Mouse (Mus musculus) WW6 (cell line): ENCODE data around the gene Adgrg5.
A peak's percentile ranks its signal among the peaks of the same experiment; 100 is the strongest.

Source experiments
- DNase-seq: peaks from one replicate; pipeline ENCODE4 v3.0.0-alpha.2; 2013; ENCODE audit warnings: low read depth, low spot score

Adgrg5 gene

DNA sequence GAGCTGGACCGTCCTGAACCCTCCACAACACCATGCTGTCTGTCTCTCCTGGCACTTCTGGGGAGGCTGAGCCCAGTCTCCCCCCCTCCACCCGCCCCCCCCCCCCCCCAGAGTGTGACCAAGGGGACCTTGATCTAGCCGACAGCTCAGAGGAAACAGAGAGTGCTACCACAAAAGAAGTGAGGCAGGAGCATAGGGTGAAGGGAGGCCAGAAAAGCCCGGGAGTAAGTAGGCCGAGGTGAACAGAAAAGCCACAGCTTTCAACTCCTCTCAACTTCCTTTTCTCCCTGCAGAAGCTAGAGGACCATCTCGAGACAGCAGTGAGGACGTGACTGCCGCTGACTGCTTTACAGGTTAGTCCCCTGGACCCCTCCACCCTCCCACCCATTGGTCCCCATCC is at the start of gene Adgrg5:
Gene Adgrg5, plus strand, starts transcription at position 290 of the 400 bp plus-strand sequence.
- no peak for DNase-seq

DNA sequence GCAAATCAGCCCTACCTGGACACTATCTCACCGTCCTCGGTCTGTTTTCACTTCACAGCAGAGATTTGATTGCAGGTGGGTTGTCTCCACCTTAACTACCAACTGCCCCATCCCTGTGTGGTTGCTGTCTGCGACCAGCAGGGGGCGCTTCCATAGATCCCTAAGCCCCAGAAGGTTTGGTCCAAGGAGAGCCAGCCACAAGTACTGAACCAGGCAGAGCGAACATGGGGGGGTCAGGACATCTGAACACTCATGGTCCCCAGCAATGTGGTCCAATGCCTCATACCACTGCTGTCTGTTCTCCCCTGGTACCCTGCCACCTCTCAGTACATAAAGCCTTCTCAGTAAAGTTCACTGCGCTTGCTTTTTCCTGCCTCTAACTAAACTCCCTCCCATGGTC is 49.1 kb upstream of the Adgrg5 start:
- DNase-seq, result no peak

DNA sequence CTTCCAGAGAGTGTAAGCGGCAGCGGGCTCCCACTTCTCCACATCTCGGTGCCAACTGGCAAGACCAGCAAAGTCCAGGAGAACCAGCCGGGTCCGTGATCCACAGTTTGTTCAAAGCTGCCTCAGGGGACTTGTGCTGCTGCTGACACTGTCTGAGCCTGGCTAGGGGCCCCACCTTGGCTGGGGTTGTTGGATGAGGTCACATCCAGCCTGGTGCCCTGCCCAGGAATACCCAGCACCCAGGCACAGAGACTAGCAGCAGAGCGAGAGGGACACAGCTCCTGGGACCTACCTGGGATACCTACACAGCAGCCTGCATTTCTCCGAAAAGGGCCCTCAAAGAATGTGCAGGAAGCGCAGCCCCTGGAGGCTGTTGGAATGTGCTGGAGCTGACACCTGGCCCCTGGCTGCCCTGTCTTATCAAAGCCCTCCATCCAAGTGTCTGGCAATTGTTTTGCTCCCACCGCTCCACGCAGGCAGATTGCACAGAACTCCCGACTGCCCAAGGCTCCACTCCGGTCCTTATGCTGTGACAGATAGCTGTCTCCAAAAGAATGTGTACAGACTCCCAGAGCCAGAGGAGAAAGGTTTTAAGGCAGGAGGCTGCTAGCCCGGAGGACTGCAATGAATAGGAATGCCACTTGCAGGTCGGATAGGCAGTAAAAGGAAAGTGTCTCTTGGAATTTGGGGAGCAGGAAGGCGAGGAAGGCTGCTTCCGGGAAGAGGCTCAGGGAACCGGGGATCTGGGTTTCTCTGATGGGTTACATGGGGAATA is 48.2 kb upstream of the Adgrg5 start:
- no peak for DNase-seq

DNA sequence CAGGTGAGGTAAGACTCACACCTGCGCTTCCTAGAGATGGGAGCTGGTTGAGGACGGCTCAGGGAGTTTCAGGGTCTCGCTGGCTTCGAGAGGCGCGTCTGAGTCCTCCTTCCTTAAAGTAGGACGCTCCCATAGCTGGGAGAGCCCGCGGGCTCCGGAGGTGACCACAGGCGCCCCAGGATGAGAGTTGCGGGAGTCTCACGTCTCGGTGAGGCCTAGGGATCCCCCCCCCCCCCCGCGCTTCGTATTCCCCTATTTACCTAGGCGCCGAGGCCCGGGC is 47.7 kb upstream of the Adgrg5 start:
- no peak for DNase-seq

DNA sequence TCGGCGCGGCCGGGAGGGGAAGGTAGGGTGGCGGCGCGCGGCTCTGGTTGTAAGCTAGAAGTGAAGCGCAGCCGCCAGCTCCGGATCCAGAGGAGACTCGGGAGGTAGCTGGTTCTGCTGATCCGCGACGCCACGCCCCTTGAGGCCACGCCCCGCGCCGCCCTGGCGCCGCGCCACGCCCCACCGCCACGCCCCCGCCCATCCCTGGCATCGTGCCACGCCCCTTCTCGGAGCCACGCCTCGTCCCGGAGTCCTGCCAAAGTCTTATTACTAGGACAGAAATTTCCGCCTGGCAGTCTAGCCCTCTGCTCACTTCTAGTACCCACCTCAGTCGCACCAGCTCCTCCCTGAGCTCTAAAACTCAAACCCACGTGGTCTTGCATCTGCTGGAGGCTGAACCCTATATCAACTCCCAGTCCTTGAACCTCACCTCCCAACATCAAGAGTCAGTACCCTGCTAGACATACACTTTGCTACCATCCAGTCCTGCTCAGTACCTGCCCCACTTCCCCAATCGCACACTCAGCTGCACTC is 47.2 kb upstream of the Adgrg5 start, which contains the start of gene Dok4:
Gene Dok4, minus strand, starts transcription at position 134 of the 534 bp plus-strand sequence.
- no peak for DNase-seq

DNA sequence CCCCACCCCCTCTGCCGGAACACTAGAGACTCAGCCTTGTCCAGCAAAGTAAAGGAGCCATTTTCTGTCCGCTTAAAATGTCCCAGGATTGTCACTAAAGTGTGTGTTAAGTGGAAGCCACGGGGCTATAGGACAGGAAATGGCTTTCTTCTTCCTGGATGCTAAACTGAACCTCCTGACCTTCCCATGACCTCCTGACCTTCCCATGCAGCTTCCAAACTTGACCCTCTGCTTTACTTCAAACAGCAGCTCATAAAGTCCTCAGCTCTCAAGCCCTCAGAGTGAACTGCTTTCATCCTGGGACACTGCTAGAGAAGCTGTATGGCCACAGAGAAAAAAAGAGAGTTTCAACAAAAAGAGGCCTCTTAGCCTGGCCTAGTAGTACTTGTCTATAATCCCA is 46.7 kb upstream of the Adgrg5 start:
- DNase-seq, result no peak

DNA sequence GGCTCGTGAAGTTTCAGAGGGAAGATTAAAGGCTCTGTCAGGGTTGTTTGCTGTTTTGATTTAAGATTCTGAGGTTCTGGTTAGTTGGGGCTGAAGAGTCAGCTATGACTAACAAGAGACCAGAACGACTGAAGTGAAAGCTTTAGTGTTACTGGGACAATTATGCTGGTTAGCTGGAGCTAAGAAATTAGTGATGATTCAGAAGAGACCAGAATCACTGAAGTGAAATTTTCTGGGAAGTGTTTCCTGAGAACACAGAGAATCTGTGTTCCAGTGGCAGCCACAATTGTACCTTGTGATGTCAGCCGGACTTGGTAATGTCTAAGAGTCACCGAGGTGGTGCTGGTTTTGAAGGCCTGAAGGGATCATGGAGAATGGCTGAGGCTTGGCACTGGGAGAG is 42.8 kb upstream of the Adgrg5 start:
- no peak for DNase-seq

DNA sequence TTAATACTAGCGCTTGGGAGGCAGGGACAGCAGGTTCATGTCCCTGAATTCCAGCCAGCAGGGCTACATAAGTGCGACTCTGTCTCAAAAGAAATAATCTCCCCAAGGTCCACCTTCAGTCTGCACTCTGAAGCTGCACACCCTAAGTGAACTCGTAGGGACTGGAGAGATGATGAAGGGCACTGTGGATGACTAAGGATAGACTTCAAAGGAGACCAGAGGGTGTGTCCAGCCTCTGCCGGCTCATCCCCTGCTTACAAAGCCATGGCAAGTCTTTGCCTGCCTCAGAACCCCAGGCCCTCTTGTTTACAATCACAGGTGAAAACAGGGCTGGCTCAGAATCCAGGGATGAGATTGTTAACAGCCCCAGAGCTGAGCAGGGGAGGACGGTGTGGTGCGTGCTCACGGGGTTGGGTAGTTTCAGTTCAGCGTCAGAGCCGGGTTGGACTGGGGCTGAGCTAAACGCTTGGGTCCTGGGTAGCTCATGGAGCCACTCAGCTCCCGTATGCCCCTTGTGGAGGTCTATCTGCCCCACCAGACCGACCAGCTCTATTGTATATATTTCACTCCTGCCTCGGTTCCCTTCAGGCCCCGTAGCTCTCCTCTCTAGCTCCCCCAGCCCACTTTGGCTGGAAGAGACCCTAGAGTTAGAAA is 35.0 kb upstream of the Adgrg5 start:
- no peak for DNase-seq

DNA sequence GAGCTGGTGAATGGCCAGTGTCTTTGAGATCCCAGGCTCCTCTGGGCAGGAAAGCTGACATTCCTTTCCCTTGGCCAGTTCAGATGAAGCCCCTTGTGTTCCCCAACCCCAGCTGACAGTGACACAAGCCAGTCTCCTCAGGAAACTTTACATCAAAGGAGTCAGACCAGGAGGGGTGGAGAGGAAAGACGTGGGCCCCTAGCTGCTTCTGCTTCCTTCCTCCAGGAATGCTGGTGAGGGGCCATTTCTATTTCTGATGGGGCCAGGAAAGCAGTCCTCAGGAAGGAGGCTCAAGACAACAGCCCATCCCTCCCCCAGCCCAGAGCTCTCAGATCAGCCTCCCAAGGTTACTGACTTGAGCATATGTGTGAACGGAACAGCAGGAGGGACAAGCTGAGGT is 30.6 kb upstream of the Adgrg5 start:
- DNase-seq, result no peak

DNA sequence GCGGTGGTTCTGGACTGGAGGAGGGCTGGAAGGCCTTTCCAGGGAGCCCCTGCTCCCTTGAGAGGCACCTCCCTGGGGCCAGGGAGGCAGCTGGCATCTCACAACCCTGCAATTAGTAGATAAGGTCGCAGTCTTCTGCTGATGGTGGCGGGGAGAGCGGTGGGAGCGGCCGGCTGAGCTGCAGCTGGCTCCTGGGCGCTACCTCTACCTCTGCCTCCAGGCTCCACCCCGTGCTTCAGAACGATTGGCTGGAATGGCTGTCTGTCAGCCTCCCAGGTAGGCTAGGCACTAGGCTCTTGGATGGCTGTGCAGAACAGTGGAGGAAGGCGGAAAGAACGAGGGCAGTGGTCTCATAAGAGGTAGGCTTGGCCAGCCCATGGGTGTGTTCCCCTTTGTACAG is 24.2 kb upstream of the Adgrg5 start:
- DNase-seq, result peak; percentile 80

DNA sequence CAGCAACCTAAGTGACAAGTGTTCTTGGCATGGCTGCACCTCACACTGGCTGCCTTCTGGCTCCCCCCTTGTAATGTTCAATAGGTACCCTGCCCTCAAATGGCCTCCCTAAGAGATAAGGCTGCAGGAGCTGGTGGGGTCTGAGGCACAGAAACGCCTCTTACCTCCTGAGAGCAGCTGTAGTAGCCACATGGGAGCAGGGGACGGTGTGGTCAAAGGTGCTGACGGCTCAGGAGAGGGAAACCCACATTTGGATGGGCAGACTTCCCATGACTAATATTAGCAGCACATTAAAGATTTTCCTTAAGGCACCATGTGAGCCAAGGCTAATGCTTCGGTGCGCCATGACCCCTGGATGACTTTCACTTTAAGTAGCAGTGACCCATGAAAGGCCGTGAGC is 22.9 kb upstream of the Adgrg5 start:
- no peak for DNase-seq

DNA sequence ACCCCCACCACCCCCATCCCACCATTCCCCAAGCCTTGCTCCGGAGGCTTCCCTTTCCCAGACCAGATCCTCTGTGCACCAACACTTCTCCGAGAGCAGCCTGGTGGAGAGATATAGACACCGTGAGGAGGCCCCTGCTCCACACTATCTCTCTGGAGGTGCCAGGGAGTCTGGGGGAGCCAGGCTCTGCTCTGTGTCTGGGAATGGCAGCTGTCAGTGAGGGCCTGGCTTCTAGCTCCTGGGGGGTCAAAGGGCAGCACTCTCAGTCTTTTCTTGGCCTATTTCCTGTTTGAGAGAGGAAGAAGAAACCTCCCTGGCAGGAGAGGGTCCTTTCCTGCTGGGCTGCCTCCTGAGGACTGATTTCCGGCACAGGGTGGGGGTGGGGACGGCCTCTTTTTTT is 22.5 kb upstream of the Adgrg5 start:
- no peak for DNase-seq

DNA sequence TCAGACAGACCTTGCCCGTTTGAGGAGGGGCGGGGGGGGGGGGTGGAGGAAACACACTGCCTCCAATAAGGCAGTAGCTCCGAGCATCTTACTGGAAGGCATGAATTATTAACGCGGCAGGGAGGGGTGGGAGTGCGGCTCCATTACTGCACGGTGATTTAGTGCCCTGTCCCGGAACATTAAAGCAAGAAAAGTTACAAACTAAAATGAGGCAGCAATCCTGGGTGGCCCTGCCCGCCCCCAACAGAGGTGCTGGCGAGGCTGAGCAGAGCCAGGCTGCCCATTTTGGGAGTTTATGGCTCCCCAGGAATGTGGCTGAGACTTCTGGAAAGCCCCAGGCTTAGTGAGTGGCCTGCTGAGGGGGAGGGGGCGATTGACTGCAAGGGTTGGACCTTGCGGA is 19.8 kb upstream of the Adgrg5 start:
- no peak for DNase-seq

DNA sequence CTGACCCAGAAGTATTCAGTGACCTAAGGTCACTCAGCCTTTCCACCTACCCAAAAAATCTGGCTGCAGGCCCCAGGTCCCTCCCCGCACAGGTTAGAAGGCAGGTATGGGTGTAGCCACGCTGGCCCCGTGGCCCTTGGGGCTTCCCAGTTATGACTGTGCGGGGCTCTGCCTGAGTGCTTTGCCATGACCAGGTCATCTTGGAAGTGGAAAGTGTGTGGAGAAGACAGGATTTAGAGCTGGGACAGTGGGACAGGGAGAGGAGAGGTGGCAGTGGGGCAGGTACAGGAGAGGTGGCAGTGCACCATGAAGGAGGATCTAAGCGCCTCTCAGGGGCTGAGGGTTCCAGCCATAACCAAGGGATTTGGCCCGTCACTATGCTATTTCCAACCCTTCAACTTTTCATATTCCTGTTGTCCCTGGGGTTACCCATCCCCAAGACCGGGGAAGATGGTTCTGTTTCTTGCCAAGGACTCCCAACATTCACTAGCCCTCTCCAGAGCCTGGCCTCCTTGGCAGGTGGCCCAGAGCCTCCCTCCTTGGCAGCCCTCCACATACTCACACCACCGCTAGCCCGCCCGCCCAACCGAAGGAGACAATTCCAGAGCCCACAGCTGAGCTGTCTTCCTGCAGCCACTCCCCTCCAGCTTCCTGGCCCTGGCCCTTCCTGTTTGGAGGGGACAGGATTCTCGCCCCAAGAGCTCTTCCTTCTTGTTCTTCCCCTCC is 18.9 kb upstream of the Adgrg5 start:
- DNase-seq, result no peak

DNA sequence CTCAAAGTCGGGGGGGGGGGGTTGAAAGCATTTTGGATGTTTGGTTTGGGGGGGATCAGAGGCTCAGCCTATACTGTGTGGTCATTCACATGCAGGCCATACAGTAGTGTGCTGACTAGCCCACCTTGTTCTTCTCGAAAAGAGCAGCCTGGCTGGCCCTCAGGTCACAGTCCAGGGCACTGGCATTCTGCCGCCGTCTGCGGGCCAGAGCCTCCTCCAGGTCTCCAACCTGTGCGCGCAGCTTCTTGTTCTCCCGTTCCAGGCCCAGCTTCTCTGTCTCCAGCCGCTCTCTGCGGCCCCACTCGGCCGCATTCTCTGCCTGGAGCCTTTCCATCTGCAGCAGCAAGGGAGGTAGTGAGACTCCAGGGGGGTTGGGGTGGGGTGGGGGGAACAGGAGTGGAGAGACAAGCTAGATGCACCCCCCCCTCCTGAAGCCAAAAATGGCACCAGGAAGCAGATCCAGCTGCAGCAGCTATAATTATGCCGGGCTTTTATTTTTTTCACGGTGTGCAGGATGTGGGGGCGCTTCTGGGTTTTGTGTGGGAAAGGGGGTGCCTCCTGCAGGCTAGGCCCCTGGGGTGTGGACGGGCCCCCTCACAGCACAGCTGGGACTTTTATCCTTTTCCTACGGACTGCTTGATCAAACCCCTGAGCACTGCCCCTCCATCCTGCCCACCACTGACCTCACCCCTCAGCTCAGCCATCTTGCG is 15.7 kb upstream of the Adgrg5 start:
- DNase-seq, result no peak

DNA sequence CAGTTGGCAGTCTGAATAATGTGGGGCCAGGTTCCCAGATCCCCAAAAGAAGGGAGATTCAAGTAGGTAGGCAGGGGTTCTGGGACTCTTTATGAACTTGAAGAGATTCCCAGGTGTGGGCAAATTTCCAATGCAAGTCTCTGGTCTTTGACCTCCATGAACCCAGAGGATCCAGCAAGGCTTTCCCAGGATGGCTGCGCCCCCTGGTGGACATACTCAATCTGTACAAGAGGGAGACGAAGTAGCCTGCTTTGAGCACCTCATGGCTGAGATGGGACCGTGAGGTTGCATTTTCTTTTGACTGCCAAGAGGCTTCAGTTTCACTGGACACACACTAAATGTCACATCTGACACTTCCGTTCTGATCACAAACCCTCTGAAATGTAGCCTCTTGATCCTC is 14.6 kb upstream of the Adgrg5 start:
- DNase-seq, result peak; percentile 59

DNA sequence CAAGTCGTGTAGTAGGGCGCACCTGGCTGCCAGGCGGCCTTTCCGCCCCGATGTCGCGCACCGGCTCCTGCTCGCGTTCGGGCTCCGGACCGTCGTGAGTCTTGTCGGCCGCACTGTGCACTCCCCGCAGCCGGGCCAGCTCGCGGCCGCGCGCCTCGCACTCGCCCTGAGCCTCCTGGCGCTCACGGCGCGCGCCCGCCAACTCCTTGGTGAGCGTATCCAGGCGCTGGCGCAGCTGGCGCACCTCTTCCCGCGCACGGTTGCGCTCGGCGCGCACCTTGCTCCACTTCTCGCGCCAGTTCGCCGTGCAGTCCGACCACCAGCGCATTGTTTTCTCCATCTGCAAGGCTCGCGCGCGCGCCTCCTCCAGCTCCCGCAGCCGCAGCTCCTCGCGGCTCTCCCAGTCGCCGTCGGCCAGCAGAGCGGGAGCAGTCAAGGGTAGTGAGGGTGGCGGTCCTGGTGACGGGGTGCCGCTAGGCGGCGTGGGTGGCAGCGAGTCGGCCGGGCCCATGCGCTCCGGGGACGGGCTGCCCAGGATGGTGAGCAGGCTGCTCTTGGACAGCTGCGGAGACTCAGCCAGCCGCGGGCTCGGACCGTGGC is 10.3 kb upstream of the Adgrg5 start:
- DNase-seq, result peak; percentile 81

DNA sequence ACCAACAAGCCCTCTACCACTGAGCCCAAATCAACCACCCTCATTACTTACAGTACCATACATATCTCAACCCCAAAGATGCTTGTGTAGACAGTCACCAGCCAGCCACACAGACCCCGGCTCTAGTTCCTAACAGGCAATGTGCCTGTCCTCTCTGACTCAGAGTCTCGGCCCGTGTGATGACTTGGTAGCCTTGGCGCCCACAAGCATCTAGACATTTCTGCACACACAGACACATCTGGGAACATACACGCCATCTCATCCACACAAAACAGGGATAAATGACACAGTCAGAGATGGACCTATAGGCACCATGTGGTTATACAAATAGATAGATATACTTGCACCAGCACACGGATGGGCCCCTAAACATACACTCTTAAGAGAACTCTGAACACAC is 9.2 kb upstream of the Adgrg5 start:
- DNase-seq, result no peak

DNA sequence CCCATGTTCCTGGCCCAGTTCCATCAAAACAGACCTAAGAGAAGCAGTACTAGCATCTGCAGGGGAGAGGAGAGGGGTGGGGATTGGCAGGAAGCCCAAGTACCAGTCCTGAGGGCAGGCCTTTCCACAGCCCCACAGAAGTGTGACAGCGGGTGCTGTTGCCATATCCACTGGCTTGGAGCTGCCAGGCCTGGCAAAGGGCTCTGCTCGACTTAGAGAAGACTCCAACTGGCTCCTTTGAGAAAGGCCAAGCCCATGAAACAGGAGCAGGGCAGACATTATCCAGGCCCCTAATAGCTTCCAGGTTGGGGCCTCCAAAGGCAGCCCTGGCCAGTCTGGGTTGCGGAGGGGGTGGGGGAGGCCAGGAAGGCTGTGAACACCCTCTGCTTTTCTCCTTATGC is 8.8 kb upstream of the Adgrg5 start:
- DNase-seq, result no peak

DNA sequence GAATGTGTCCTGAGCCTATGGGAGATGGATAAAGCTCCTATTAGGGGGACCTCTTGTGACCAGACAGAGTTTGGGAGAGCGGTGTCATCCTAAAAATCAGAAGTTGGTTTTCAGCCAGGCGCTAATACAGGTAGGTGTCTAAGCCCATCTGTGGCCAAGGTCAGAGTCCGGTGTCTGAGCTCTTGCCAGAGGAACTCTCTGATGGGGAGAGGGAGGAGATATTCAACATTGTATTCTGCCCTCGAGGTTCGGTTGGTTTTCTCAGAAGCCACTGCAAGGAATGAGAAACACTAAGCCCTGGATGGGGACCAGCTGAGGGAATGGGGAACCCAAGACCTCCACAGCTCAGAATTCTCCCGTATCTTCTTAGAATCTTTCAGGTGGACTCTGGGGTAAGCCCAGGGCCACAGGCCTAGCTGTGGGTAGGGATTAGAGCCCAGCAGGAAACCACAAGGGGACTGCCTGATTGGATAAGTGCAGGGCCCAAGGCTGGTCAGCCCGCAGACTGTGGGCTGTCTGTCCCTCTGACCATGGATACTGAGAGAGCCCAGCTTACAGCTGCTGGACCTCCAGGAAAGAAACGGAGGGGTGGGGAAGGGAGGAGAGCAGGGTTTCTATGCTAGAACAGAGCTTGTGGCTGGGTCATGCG is 7.1 kb upstream of the Adgrg5 start:
- no peak for DNase-seq

DNA sequence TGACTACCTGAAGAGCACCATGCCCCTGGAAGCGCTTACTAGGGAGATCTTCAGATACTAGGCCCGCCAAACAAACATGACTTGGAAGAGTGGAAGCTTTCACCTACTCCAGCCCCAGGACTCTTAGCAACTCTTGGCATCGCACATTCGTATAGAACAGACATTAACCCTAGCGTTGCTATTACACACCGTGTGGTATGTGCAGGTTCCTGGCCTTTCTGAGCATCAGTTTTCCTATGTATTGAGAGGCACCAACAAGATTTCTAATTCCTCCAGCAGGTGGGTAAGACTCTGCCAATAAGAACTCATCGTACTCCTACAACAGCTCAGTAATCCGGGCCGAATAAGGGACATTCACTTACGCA is 6.6 kb upstream of the Adgrg5 start:
- no peak for DNase-seq
